Mouse (Mus musculus) limb, embryonic 11.5 days (tissue): ENCODE data around the gene Syt7. TPM values are rescaled to one million over a fixed set of nuclear protein-coding genes. Genes with fewer than 3 reads are reported as not detected.

Experiments used
- ATAC-seq: fragments of 200-750 bp; cut with Nextera tagmentation; 2 replicates; pipeline ENCODE4 v1.8.0; 2017; ENCODE audit warnings: low read depth; ENCODE audit not compliant: insufficient number of reproducible peaks, low FRiP score, low TSS enrichment
- DNase-seq: peaks from one replicate; pipeline ENCODE4 v3.0.0-alpha.2; 2015; ENCODE audit warnings: low spot score
- H3K27ac ChIP-seq: fragments of 300-500 bp; sonication (generic); replicated peaks from 2 replicates; pipeline ENCODE4 v1.5.1; 2014; ENCODE audit warnings: low read depth, mild to moderate bottlenecking, low read length
- H3K27me3 ChIP-seq: fragments of 300-500 bp; sonication (generic); 2 replicates; pipeline ENCODE4 v1.6.1; 2014; ENCODE audit warnings: mild to moderate bottlenecking, low read length, mixed read lengths; ENCODE audit not compliant: control insufficient read depth, insufficient read depth
- H3K36me3 ChIP-seq: fragments of 300-500 bp; sonication (generic); 2 replicates; pipeline ENCODE4 v1.6.1; 2014; ENCODE audit warnings: mild to moderate bottlenecking, low read length, moderate library complexity, mixed read lengths; ENCODE audit not compliant: control insufficient read depth, insufficient read depth
- H3K4me1 ChIP-seq: fragments of 300-500 bp; sonication (generic); 2 replicates; pipeline ENCODE4 v1.6.1; 2014; ENCODE audit warnings: low read length, mixed read lengths; ENCODE audit not compliant: control insufficient read depth, insufficient read depth
- H3K4me2 ChIP-seq: fragments of 300-500 bp; sonication (generic); 2 replicates; pipeline ENCODE4 v1.6.1; 2014; ENCODE audit warnings: low read depth, mild to moderate bottlenecking, moderate library complexity; ENCODE audit not compliant: severe bottlenecking
- H3K4me3 ChIP-seq: fragments of 300-500 bp; sonication (generic); 2 replicates; pipeline ENCODE4 v1.5.1; 2014; ENCODE audit warnings: low read depth, low read length
- H3K9ac ChIP-seq: fragments of 300-500 bp; sonication (generic); 2 replicates; pipeline ENCODE4 v1.6.1; 2014; ENCODE audit warnings: mild to moderate bottlenecking, low read length
- H3K9me3 ChIP-seq: fragments of 300-500 bp; sonication (generic); 2 replicates; pipeline ENCODE4 v1.6.1; 2016; ENCODE audit warnings: low read length; ENCODE audit not compliant: control insufficient read depth
- WGBS: fragments of 180-500 bp; shearing (Covaris S2); extraction: QIAGEN DNeasy Blood & Tissue Kit; methylation state at CpG from one replicate; pipeline ENCODE4 v1.1.7; 2014; 5-methylcytosine and 5-hydroxymethylcytosine counted together
- polyA plus RNA-seq: library from polyadenylated mRNA; unstranded; fragments of >200 nt; fragmentation: Nextera tagmentation; extraction: Ambion mirVana; gene quantifications from 2 replicates; pipeline ENCODE4 v1.2.1, GENCODE M21; 2014

The Syt7 gene
- polyA plus RNA-seq, 1 experiment from 2014 or later: 0.45 TPM

DNA sequence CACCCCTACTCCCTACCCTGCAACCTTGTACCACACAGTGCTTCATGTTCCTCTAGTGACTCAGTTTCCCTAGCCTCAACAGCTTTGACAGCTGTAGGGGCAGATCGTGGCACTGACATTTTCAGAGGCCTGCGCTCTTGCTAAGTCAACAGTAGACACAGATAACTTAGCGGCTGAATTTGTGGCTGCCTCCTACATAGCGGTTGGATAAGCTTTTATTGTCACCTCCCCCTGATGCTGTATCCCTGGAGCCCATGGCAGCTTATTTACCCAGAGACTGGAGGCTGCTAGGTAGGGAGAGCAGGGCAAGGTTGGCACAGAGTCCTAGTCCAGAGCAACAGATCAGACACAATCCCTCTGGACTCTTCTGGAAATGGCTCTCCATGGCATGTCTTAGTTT is 19.0 kb upstream of the Syt7 start:
- H3K27me3 ChIP-seq: no peaks in the 10 kb centered on the region
- H3K9ac ChIP-seq: no peak overlapping the region
- ATAC-seq (no peak), DNase-seq (no peak)
- WGBS: 84% methylated on average over 4 of the region's 4 CpGs
- H3K27ac ChIP-seq: no peak overlapping the region
- no peaks in the 10 kb centered on the region for H3K9me3 ChIP-seq
- no peaks in the 10 kb centered on the region for H3K36me3 ChIP-seq
- 0 out of 2 replicates have a peak, but pooled peaks cover 3% of the 10 kb centered on the region for H3K4me1 ChIP-seq
- H3K4me3 ChIP-seq: no peak overlapping the region
- H3K4me2 ChIP-seq: no peak overlapping the region

- H3K36me3 ChIP-seq: no peaks in the 10 kb centered on the region
- H3K4me1 ChIP-seq: 0 out of 2 replicates have a peak, but pooled peaks cover 5% of the 10 kb centered on the region
- H3K4me2 ChIP-seq: no peak overlapping the region
- no peaks in the 10 kb centered on the region for H3K9me3 ChIP-seq
- H3K9ac ChIP-seq: no peak overlapping the region
- H3K27me3 ChIP-seq: no peaks in the 10 kb centered on the region
- DNase-seq (no peak), ATAC-seq (no peak)
- no peak overlapping the region for H3K4me3 ChIP-seq
- 68% methylated on average over 1 of the region's 1 CpGs for WGBS
- no peak overlapping the region for H3K27ac ChIP-seq
Observed at GRCm38 (mm10) chr19:10373191-10373590, 15.7 kb upstream of the Syt7 start.

DNA sequence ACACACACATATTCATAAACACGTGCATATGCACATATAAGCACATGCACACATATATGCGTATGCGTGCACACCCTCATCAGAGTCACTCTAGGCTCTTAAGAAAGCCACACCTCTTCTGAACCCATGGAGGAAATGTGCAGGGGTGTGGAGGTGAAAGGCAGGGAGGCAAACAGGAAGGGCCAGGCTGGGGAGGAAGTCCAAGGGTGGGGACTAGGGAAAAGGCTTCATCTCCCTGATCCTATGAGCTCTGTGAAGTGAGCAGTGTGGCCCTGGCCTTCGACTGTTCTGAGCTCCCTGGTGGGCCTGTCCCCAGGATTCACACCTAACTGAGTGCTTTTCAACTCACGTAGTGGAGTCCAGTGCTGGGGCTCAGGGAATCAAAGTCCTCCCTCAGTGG is 13.6 kb upstream of the Syt7 start:
- Histone ChIP-seq H3K27me3 (0 out of 2 replicates have a peak, but pooled peaks cover 2% of the 10 kb centered on the region), H3K36me3 (no peaks in the 10 kb centered on the region), H3K9ac (no peak overlapping the region), H3K4me3 (no peak overlapping the region), H3K27ac (no peak overlapping the region), H3K4me1 (0 out of 2 replicates have a peak, but pooled peaks cover 5% of the 10 kb centered on the region), H3K9me3 (no peaks in the 10 kb centered on the region), H3K4me2 (no peak overlapping the region)
- DNase-seq (no peak), ATAC-seq (no peak)
- 61% methylated on average over 5 of the region's 5 CpGs for WGBS

DNA sequence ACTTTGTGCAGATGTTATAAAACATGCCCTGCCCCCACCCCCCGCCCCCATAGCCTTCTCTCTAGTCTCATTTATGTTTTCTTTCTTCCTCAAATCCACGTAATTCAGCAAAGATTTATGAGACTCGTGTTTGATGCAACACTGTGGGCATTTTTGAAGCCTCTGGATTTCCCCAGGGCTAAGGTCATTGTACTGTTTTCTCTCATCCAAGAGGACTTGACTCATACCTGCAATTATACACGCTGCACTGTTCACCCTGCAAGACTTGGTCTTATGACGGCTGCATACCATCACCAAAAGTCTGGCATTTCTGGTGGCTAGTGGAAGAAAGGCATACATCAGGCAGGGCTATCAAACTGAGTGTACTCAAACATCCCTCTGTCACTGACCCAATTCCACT is 8.9 kb upstream of the Syt7 start:
- Histone ChIP-seq H3K27me3 (0 out of 2 replicates have a peak, but pooled peaks cover 2% of the 10 kb centered on the region), H3K4me2 (no peak overlapping the region), H3K4me1 (0 out of 2 replicates have a peak, but pooled peaks cover 1% of the 10 kb centered on the region), H3K9ac (no peak overlapping the region), H3K36me3 (no peaks in the 10 kb centered on the region), H3K4me3 (no peak overlapping the region), H3K27ac (no peak overlapping the region), H3K9me3 (no peaks in the 10 kb centered on the region)
- WGBS: 71% methylated on average over 5 of the region's 5 CpGs
- DNase-seq (no peak), ATAC-seq (no peak)

GRCm38 (mm10) chr19:10387660-10388059 is 1.2 kb upstream of the Syt7 start:
- Histone ChIP-seq H3K36me3 (no peaks in the 10 kb centered on the region), H3K9ac (no peak overlapping the region), H3K9me3 (no peaks in the 10 kb centered on the region), H3K4me1 (0 out of 2 replicates have a peak, but pooled peaks cover 4% of the 10 kb centered on the region), H3K27ac (no peak overlapping the region), H3K4me3 (no peak overlapping the region), H3K4me2 (no peak overlapping the region), H3K27me3 (peaks cover 28% of the 10 kb centered on the region)
- no peak for ATAC-seq
- DNase-seq: no peak
- 81% methylated on average over 5 of the region's 5 CpGs for WGBS

GRCm38 (mm10) chr19:10389391-10390098 is 655 bp downstream of the Syt7 start:
- no peaks in the 10 kb centered on the region for H3K9me3 ChIP-seq
- no peak overlapping the region for H3K27ac ChIP-seq
- peak overlapping the region; percentile 84 for H3K4me2 ChIP-seq
- peaks cover 28% of the 10 kb centered on the region for H3K27me3 ChIP-seq
- WGBS: 1% methylated on average over 47 of the region's 54 CpGs
- H3K4me3 ChIP-seq: peak overlapping the region; percentile 43
- H3K9ac ChIP-seq: peak overlapping the region; percentile 53
- no peaks in the 10 kb centered on the region for H3K36me3 ChIP-seq
- ATAC-seq: peak; percentile 44
- H3K4me1 ChIP-seq: 0 out of 2 replicates have a peak, but pooled peaks cover 4% of the 10 kb centered on the region
- peak; percentile 50 for DNase-seq

DNA sequence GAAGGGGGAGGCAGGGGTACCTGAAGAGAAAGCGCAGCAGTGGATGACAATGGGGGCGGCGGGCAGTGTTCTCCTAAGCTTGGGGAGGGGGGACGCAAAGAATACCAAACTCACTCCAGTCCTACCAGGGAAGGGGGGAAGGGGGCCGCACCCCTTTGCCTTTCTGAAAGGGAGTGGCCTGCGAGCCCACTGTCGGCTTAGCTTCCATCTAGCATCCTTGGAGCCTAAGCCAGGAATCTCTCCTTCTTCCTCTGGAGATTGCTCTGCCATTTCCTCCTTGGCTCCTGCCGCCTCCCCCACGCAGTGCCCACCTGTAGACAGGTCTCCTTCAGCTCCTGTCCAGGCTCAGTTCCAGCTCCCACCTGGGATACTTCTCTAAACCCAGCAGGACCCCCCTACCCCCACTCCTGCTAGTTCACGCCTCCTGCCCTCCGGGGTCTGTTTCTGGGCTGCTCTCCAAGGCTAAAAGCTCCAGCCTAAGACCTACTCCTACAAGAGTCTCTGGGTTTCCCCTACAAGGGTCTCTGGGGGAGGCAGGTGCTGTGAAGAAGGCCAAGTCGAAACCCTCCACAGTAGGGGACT is 1.3 kb downstream of the Syt7 start:
- Histone ChIP-seq H3K9ac (no peak overlapping the region), H3K4me1 (0 out of 2 replicates have a peak, but pooled peaks cover 4% of the 10 kb centered on the region), H3K27me3 (peaks cover 28% of the 10 kb centered on the region), H3K36me3 (no peaks in the 10 kb centered on the region), H3K27ac (no peak overlapping the region), H3K9me3 (no peaks in the 10 kb centered on the region), H3K4me3 (no peak overlapping the region), H3K4me2 (no peak overlapping the region)
- DNase-seq (no peak), ATAC-seq (no peak)
- 15% methylated on average over 9 of the region's 12 CpGs for WGBS

DNA sequence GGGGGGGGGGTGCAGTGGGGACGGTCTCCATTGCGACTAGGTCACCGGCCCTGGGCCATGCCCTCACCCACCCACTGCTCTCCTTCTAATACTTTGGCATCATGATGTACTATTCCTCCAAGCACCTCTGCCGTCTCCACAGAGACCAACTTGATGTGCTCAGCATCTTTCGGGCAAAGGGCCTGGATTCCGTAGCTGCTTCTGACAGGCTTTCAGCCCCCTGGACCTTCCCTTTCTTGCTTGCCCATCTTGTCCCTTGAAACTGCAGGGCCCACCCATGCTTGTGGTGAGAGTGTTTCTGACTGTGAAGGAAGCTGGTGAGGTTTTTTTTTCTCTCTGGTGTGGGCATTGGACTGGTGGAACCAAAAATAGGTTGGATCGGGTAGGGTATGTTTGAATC is 2.1 kb downstream of the Syt7 start:
- Histone ChIP-seq H3K27me3 (peaks cover 28% of the 10 kb centered on the region), H3K9ac (no peak overlapping the region), H3K27ac (no peak overlapping the region), H3K36me3 (no peaks in the 10 kb centered on the region), H3K4me3 (no peak overlapping the region), H3K4me1 (0 out of 2 replicates have a peak, but pooled peaks cover 4% of the 10 kb centered on the region), H3K9me3 (no peaks in the 10 kb centered on the region), H3K4me2 (no peak overlapping the region)
- WGBS: 82% methylated on average over 7 of the region's 7 CpGs
- no peak for ATAC-seq
- no peak for DNase-seq
